Mouse (Mus musculus): ENCODE measurements around the gene Rcan1. TPM values are rescaled to one million over a fixed set of nuclear protein-coding genes. Genes with fewer than 3 reads are reported as not detected.
A peak's percentile ranks its signal among the peaks of the same experiment; 100 is the strongest.

The Rcan1 gene
- polyA plus RNA-seq, 1 experiment from 2014 or later, result 35.8 TPM

DNA sequence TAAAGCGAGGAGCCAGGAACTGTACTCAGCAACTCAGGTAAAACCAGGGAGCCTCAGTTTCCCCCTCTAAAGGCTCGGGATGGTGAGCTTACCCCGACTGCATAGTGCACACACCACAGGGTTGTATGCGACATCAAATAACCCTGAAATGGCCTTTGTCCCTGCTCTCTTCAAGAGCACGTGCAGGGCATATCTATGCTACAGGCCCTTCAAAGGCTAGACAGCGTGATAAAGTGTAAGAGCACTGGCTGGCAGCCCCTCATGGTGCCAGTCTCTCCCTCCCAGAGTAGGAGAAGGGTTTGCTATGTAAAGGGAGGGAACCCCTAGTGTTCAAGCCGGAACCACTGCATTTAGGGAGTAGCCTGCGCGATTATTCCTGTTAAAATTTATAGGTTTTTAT is 113.6 kb downstream of the Rcan1 start:
- Histone ChIP-seq H3K4me2 (replicated peaks) (no peak overlapping the region), H3K27ac (no peak overlapping the region), H3K4me1 (peaks cover 45% of the 10 kb centered on the region), H3K9ac (no peak overlapping the region), H3K4me3 (no peak overlapping the region), H3K27me3 (peaks cover 41% of the 10 kb centered on the region), H3K36me3 (no peaks in the 10 kb centered on the region), H3K9me3 (no peaks in the 10 kb centered on the region)
- ATAC-seq (ENCODE audit: low FRiP score, low read depth), result no peak
- 79% methylated on average over 9 of the region's 9 CpGs for WGBS

DNA sequence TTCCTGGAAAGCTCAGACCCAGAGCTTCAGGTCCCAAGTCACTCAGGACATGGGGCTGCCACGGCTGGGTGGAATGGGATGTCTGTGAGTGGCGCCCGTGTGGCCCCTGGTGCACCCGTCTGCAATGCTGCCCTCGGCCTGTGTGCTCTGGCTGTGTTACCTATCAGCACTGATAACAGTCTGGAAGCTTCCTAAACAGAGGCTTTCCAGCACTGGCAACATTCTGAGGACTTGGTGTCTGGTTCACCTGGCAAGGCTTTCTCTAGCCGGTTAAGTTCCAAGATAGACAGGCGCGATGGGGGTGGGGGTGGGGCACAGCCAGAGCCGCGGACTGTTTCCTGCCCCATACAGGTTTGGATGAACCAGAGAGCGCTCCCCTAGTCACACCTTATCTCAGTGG is 114.7 kb downstream of the Rcan1 start:
- peaks cover 43% of the 10 kb centered on the region for H3K27me3 ChIP-seq
- no peak for ATAC-seq (ENCODE audit: low FRiP score, low read depth)
- WGBS, result 73% methylated on average over 11 of the region's 11 CpGs

DNA sequence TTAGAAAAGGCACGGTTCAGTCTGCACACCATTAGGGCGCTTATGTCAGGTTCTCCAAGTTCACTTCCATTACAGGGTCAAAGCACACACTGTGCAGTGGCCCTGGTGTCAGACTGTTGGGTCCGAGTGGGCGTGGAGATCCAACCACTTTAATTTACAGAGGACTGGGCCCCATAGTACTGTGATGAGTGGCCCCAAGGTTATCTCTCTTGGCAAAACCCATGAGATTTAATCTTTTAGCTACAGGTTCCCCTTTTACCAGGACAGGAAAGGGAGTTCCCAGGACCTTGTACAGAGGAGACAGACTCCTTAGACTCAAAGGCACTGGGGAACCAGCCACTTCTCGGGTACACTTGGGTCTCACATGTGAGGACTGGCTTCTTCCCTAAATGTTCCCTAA is 115.3 kb downstream of the Rcan1 start:
- Histone ChIP-seq H3K27me3 (peaks cover 40% of the 10 kb centered on the region), H3K4me2 (replicated peaks) (no peak overlapping the region), H3K36me3 (no peaks in the 10 kb centered on the region), H3K4me1 (peaks cover 45% of the 10 kb centered on the region), H3K9me3 (no peaks in the 10 kb centered on the region), H3K9ac (no peak overlapping the region), H3K4me3 (no peak overlapping the region), H3K27ac (no peak overlapping the region)
- 80% methylated on average over 5 of the region's 5 CpGs for WGBS
- ATAC-seq (ENCODE audit: low FRiP score, low read depth), result no peak

More for the DNA sequence above, 114.7 kb downstream of the Rcan1 start:
- H3K4me1 ChIP-seq, result peaks cover 45% of the 10 kb centered on the region
- no peak overlapping the region for H3K4me2 ChIP-seq (replicated peaks)
- H3K4me3 ChIP-seq, result no peak overlapping the region
- no peak overlapping the region for H3K27ac ChIP-seq
- no peaks in the 10 kb centered on the region for H3K9me3 ChIP-seq
- H3K9ac ChIP-seq, result 0 out of 2 replicates have a peak overlapping the region, but pooled peaks have one; percentile 8
- no peaks in the 10 kb centered on the region for H3K36me3 ChIP-seq

DNA sequence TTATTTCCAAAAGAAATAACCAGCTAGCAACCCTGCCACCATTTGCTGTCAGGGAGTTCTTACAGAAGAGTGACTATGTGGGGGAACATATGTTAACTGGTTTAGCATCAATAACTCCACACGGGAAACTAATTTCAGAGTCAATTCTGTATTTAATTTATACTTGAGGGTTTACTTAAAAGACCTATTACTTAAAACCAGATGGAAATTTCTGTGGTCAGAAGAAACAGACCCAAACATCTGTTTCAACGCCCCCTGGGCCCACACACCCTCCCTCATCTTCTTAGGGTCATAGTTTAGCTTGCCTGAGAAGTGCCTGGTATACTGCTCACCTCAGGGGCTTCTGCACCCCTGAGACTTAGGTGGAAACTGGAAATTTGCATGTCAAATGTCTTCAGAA is 116.8 kb downstream of the Rcan1 start:
- H3K9ac ChIP-seq, result no peak overlapping the region
- 25% methylated on average over 2 of the region's 2 CpGs for WGBS
- no peak overlapping the region for H3K4me2 ChIP-seq (replicated peaks)
- H3K4me3 ChIP-seq, result no peak overlapping the region
- H3K4me1 ChIP-seq, result peaks cover 41% of the 10 kb centered on the region
- no peak for ATAC-seq (ENCODE audit: low FRiP score, low read depth)
- peaks cover 38% of the 10 kb centered on the region for H3K27me3 ChIP-seq
- H3K27ac ChIP-seq, result no peak overlapping the region
- H3K36me3 ChIP-seq, result no peaks in the 10 kb centered on the region
- H3K9me3 ChIP-seq, result no peaks in the 10 kb centered on the region

- Histone ChIP-seq H3K4me2 (replicated peaks) (no peak overlapping the region), H3K36me3 (no peaks in the 10 kb centered on the region), H3K27ac (no peak overlapping the region), H3K27me3 (peaks cover 44% of the 10 kb centered on the region), H3K4me3 (no peak overlapping the region), H3K9ac (no peak overlapping the region), H3K9me3 (no peaks in the 10 kb centered on the region), H3K4me1 (peaks cover 35% of the 10 kb centered on the region)
- no peak for ATAC-seq (ENCODE audit: low FRiP score, low read depth)
- 78% methylated on average over 12 of the region's 12 CpGs for WGBS
Observed at GRCm38 (mm10) chr16:92353295-92353694, 117.4 kb downstream of the Rcan1 start.

DNA sequence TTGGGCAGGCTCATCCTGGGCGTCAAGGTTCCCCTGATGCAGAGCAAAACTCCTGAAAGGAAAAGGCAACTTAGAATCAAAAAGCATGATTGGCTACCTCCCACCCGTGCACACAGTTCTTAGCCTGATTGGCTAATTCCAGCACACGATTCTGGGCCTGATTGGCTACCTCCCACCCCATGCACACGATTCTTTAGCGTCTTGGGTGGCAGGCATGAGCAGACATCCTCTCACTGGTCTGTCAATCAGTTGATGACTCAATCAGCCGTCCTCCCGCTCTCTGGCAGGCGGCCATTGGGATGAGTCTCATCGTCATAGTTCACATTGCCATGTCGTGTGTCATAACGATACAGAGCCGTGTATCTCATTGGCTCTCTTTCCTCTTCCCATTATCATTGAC is 121.7 kb downstream of the Rcan1 start:
- no peak for ATAC-seq (ENCODE audit: low FRiP score, low read depth)
- 84% methylated on average over 12 of the region's 12 CpGs for WGBS
- peaks cover 16% of the 10 kb centered on the region for H3K27me3 ChIP-seq
- no peak overlapping the region for H3K9ac ChIP-seq
- H3K4me2 ChIP-seq (replicated peaks), result no peak overlapping the region
- H3K9me3 ChIP-seq, result no peaks in the 10 kb centered on the region
- H3K36me3 ChIP-seq, result no peaks in the 10 kb centered on the region
- peaks cover 6% of the 10 kb centered on the region for H3K4me1 ChIP-seq
- H3K4me3 ChIP-seq, result no peak overlapping the region
- H3K27ac ChIP-seq, result no peak overlapping the region

GRCm38 (mm10) chr16:92346297-92346916 is 124.3 kb downstream of the Rcan1 start:
- Histone ChIP-seq H3K27ac (no peak overlapping the region), H3K9ac (no peak overlapping the region), H3K4me1 (no peaks in the 10 kb centered on the region), H3K9me3 (no peaks in the 10 kb centered on the region), H3K27me3 (0 out of 2 replicates have a peak, but pooled peaks cover 12% of the 10 kb centered on the region), H3K4me3 (no peak overlapping the region), H3K36me3 (no peaks in the 10 kb centered on the region), H3K4me2 (replicated peaks) (no peak overlapping the region)
- no peak for ATAC-seq (ENCODE audit: low FRiP score, low read depth)
- 82% methylated on average over 13 of the region's 13 CpGs for WGBS

DNA sequence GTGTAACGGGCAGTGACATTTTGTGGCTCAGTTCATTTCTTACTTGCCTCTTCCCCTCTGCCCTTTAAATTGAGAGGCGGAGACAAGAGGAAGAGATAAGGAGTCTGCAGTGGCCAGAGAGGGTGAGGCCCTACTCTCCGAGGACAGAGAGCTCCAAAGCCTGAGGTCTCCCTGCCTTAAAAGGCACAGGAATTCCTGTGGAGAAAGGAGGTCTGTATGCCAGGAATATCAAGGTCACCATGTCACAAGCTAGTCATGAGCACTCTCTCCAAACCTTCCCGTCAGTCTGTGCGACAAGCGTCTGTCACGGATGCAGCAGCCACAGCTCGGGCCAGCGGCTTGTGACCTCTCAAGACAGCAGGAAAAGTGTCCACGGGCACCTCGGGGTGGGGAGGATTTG is 125.5 kb downstream of the Rcan1 start:
- no peaks in the 10 kb centered on the region for H3K9me3 ChIP-seq
- H3K4me3 ChIP-seq, result no peak overlapping the region
- H3K9ac ChIP-seq, result no peak overlapping the region
- no peak overlapping the region for H3K27ac ChIP-seq
- H3K27me3 ChIP-seq, result peaks cover 13% of the 10 kb centered on the region
- H3K4me2 ChIP-seq (replicated peaks), result no peak overlapping the region
- H3K36me3 ChIP-seq, result no peaks in the 10 kb centered on the region
- peaks cover 9% of the 10 kb centered on the region; the same call in 1 of the 2 replicates for H3K4me1 ChIP-seq
- no peak for ATAC-seq (ENCODE audit: low FRiP score, low read depth)
- 70% methylated on average over 11 of the region's 11 CpGs for WGBS

Other genes starting within 250 kb of the Rcan1 start
- gene Kcne2, start 178.5 kb downstream of the Rcan1 start, polyA plus RNA-seq (2015; fragmentation: Nextera tagmentation; extraction: Ambion mirVana), result 0.09 and 0.14 TPM in 2 replicates
- 144 and 145 TPM in 2 replicates for gene Smim11, start 169.6 kb downstream of the Rcan1 start, polyA plus RNA-seq (2015; fragmentation: Nextera tagmentation; extraction: Ambion mirVana)
- gene Fam243, start 149.4 kb downstream of the Rcan1 start, polyA plus RNA-seq (2015; fragmentation: Nextera tagmentation; extraction: Ambion mirVana), result not detected in 2 replicates
- 0.17 and 0.22 TPM in 2 replicates for gene Kcne1, start 111.4 kb downstream of the Rcan1 start, polyA plus RNA-seq (2015; fragmentation: Nextera tagmentation; extraction: Ambion mirVana)
- gene Clic6, start 14.9 kb upstream of the Rcan1 start, polyA plus RNA-seq (2015; fragmentation: Nextera tagmentation; extraction: Ambion mirVana), result 2.6 and 2.8 TPM in 2 replicates

Measured in limb, embryonic 13.5 days (tissue).